Mouse (Mus musculus): ENCODE measurements around the gene Cdca7.

GRCm38 (mm10) chr2:72427288-72427687, 48.7 kb upstream of the Cdca7 start:
- TF ChIP-seq CTCF (IDR thresholded peaks at IDR 0.05; ENCODE audit: extremely low read depth, insufficient read depth, low read length) (no peak), POLR2A (IDR thresholded peaks at IDR 0.05; ENCODE audit: extremely low read depth, insufficient read depth, low read length) (no peak)

Measured in cortical plate, adult 2 months (tissue).